Mouse (Mus musculus) liver, postnatal 0 days (tissue): ENCODE measurements around the gene Ddx21. TPM values are rescaled to one million over a fixed set of nuclear protein-coding genes. Genes with fewer than 3 reads are reported as not detected.

ENCODE experiments used
- ATAC-seq: fragments of 200-750 bp; cut with Nextera tagmentation; 2 replicates; pipeline ENCODE4 v1.8.0; 2017; ENCODE audit warnings: mild to moderate bottlenecking, moderate library complexity
- DNase-seq: peaks from one replicate; pipeline ENCODE4 v3.0.0-alpha.2; 2016
- H3K27ac ChIP-seq: fragments of 300-500 bp; sonication (generic); 2 replicates; pipeline ENCODE4 v1.5.1; 2014; ENCODE audit warnings: antibody characterized with exemption, moderate library complexity, mild to moderate bottlenecking, low read depth
- H3K27me3 ChIP-seq: fragments of 300-500 bp; sonication (generic); 2 replicates; pipeline ENCODE4 v1.6.1; 2014; ENCODE audit warnings: low read length, control low read depth, mixed read lengths; ENCODE audit not compliant: insufficient read depth
- H3K36me3 ChIP-seq: fragments of 300-500 bp; sonication (generic); replicated peaks from 2 replicates; pipeline ENCODE4 v1.6.1; 2014; ENCODE audit warnings: mild to moderate bottlenecking, control low read depth, low read length, moderate library complexity, mixed read lengths; ENCODE audit not compliant: insufficient read depth
- H3K4me1 ChIP-seq: fragments of 300-500 bp; sonication (generic); 2 replicates; pipeline ENCODE4 v1.6.1; 2014; ENCODE audit warnings: antibody characterized with exemption, mild to moderate bottlenecking, control low read depth; ENCODE audit not compliant: insufficient read depth
- H3K4me2 ChIP-seq: fragments of 300-500 bp; sonication (generic); 2 replicates; pipeline ENCODE4 v1.6.1; 2014; ENCODE audit warnings: low read depth, mild to moderate bottlenecking, low read length, moderate library complexity, mixed read lengths
- H3K4me3 ChIP-seq: fragments of 300-500 bp; sonication (generic); 2 replicates; pipeline ENCODE4 v1.5.1; 2014; ENCODE audit warnings: low read depth, low read length
- H3K9ac ChIP-seq: fragments of 300-500 bp; sonication (generic); replicated peaks from 2 replicates; pipeline ENCODE4 v1.6.1; 2014; ENCODE audit warnings: mild to moderate bottlenecking, moderate library complexity
- H3K9me3 ChIP-seq: fragments of 300-500 bp; sonication (generic); 2 replicates; pipeline ENCODE4 v1.6.1; 2016; ENCODE audit warnings: mild to moderate bottlenecking, control low read depth, low read length, mixed read lengths
- CTCF ChIP-seq: sonication (generic); IDR thresholded peaks from 2 replicates; pipeline ENCODE4 v1.5.1; 2016; ENCODE audit warnings: antibody characterized with exemption, low read depth
- EP300 ChIP-seq: IDR thresholded peaks from 2 replicates; pipeline ENCODE4 v1.6.1; 2016; ENCODE audit warnings: antibody characterized with exemption, low read depth, mild to moderate bottlenecking
- WGBS: fragments of 180-500 bp; shearing (Covaris S2); extraction: QIAGEN DNeasy Blood & Tissue Kit; methylation state at CpG from one replicate; pipeline ENCODE4 v1.1.7; 2014; ENCODE audit not compliant: insufficient replicate concordance; 5-methylcytosine and 5-hydroxymethylcytosine counted together
- polyA plus RNA-seq: library from polyadenylated mRNA; unstranded; fragments of >200 nt; fragmentation: Nextera tagmentation; extraction: Ambion mirVana; gene quantifications from 2 replicates; pipeline ENCODE4 v1.2.1, GENCODE M21; 2015

Gene Ddx21
- polyA plus RNA-seq, 1 experiment from 2014 or later, result 8.3 TPM

GRCm38 (mm10) chr10:62555705-62556557, 46.1 kb downstream of the Ddx21 start:
- Histone ChIP-seq H3K27ac (peak overlapping the region; percentile 9), H3K4me2 (no peak overlapping the region), H3K9me3 (no peaks in the 10 kb centered on the region), H3K4me1 (0 out of 2 replicates have a peak, but pooled peaks cover 2% of the 10 kb centered on the region), H3K36me3 (peaks cover 14% of the 10 kb centered on the region), H3K9ac (no peak overlapping the region), H3K4me3 (no peak overlapping the region), H3K27me3 (no peaks in the 10 kb centered on the region)
- TF ChIP-seq EP300, result no peak
- TF ChIP-seq CTCF, result peak; percentile 36
- WGBS, result 51% methylated on average over 11 of the region's 11 CpGs
- ATAC-seq (no peak), DNase-seq (no peak)

- ATAC-seq (peak; percentile 66), DNase-seq (peak; percentile 43)
- H3K36me3 ChIP-seq, result peaks cover 2% of the 10 kb centered on the region
- TF ChIP-seq CTCF (0 out of 2 replicates have a peak, but pooled peaks have one; percentile 6), EP300 (no peak; the same call in 1 of the 2 replicates)
- no peak overlapping the region for H3K4me2 ChIP-seq
- H3K4me1 ChIP-seq, result 0 out of 2 replicates have a peak, but pooled peaks cover 4% of the 10 kb centered on the region
- H3K9ac ChIP-seq, result no peak overlapping the region
- H3K9me3 ChIP-seq, result no peaks in the 10 kb centered on the region
- H3K4me3 ChIP-seq, result no peak overlapping the region
- 30% methylated on average over 12 of the region's 12 CpGs for WGBS
- H3K27me3 ChIP-seq, result no peaks in the 10 kb centered on the region
- H3K27ac ChIP-seq, result peak overlapping the region; percentile 73
Measured at GRCm38 (mm10) chr10:62553611-62554091, 48.4 kb downstream of the Ddx21 start.

- H3K4me3 ChIP-seq, result no peak overlapping the region
Measured at GRCm38 (mm10) chr10:62550787-62551300, 51.2 kb downstream of the Ddx21 start.

GRCm38 (mm10) chr10:62549523-62550166, 52.4 kb downstream of the Ddx21 start:
- H3K36me3 ChIP-seq, result no peaks in the 10 kb centered on the region
- no peaks in the 10 kb centered on the region for H3K9me3 ChIP-seq
- H3K9ac ChIP-seq, result no peak overlapping the region
- H3K27ac ChIP-seq, result no peak overlapping the region
- WGBS, result 12% methylated on average over 15 of the region's 16 CpGs
- ATAC-seq, result peak; percentile 71
- H3K4me2 ChIP-seq, result peak overlapping the region; percentile 49
- peak; percentile 86 for DNase-seq
- peaks cover 4% of the 10 kb centered on the region; the same call in 1 of the 2 replicates for H3K4me1 ChIP-seq
- TF ChIP-seq EP300 (no peak), CTCF (peak; percentile 89)
- H3K4me3 ChIP-seq, result no peak overlapping the region
- H3K27me3 ChIP-seq, result no peaks in the 10 kb centered on the region

More at GRCm38 (mm10) chr10:62550787-62551300, 51.2 kb downstream of the Ddx21 start:
- DNase-seq (no peak), ATAC-seq (no peak)
- H3K27ac ChIP-seq, result no peak overlapping the region
- H3K27me3 ChIP-seq, result no peaks in the 10 kb centered on the region
- H3K4me1 ChIP-seq, result 0 out of 2 replicates have a peak, but pooled peaks cover 4% of the 10 kb centered on the region
- no peaks in the 10 kb centered on the region for H3K36me3 ChIP-seq
- WGBS, result 66% methylated on average over 7 of the region's 7 CpGs
- no peak overlapping the region for H3K4me2 ChIP-seq
- H3K9ac ChIP-seq, result no peak overlapping the region
- TF ChIP-seq CTCF, result no peak
- TF ChIP-seq EP300, result no peak
- no peaks in the 10 kb centered on the region for H3K9me3 ChIP-seq

GRCm38 (mm10) chr10:62546441-62546840, 55.6 kb downstream of the Ddx21 start:
- no peak for ATAC-seq
- Histone ChIP-seq H3K4me2 (no peak overlapping the region), H3K27me3 (no peaks in the 10 kb centered on the region), H3K9ac (no peak overlapping the region; the same call in 1 of the 2 replicates), H3K9me3 (no peaks in the 10 kb centered on the region), H3K4me1 (peaks cover 15% of the 10 kb centered on the region), H3K27ac (peak overlapping the region; percentile 65; the same call in 1 of the 2 replicates), H3K4me3 (no peak overlapping the region), H3K36me3 (no peaks in the 10 kb centered on the region)
- DNase-seq, result no peak
- 65% methylated on average over 10 of the region's 10 CpGs for WGBS
- no peak for TF ChIP-seq CTCF
- no peak for TF ChIP-seq EP300

- H3K27ac ChIP-seq, result no peak overlapping the region
- peaks cover 21% of the 10 kb centered on the region for H3K4me1 ChIP-seq
- TF ChIP-seq EP300 (no peak), CTCF (no peak)
- no peak for DNase-seq
- no peaks in the 10 kb centered on the region for H3K27me3 ChIP-seq
- no peak overlapping the region for H3K4me2 ChIP-seq
- H3K9ac ChIP-seq, result no peak overlapping the region
- H3K9me3 ChIP-seq, result no peaks in the 10 kb centered on the region
- ATAC-seq, result no peak
- H3K4me3 ChIP-seq, result no peak overlapping the region
- H3K36me3 ChIP-seq, result no peaks in the 10 kb centered on the region
Measured at GRCm38 (mm10) chr10:62545759-62546158, 56.3 kb downstream of the Ddx21 start.
